Mouse (Mus musculus) urinary bladder, postnatal 10 days (tissue): ENCODE data around the gene Cops7b.

Experiments used
- DNase-seq: peaks from one replicate; pipeline ENCODE4 v3.0.0; 2022; ENCODE audit warnings: low spot score

The Cops7b gene

DNA sequence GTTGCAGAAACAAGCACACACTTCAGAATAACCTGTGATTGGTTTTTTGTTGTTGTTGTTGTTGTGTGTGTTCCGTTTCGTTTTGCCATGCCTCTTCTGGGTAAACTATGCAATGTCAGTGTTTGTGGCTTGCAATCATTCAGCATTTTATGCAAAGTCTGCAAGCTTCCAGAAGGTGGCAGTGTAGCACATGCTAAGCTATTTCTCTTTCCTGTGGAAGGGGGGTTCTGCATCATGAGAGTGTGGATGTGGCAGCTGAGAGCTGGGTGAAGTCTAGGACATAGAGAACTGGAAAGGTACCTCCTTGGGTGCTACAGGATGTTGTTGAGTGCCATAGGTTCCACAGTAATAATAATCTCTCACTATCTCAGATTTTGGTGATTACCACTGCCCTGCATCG, 15.8 kb downstream of the Cops7b start:
- no peak for DNase-seq

DNA sequence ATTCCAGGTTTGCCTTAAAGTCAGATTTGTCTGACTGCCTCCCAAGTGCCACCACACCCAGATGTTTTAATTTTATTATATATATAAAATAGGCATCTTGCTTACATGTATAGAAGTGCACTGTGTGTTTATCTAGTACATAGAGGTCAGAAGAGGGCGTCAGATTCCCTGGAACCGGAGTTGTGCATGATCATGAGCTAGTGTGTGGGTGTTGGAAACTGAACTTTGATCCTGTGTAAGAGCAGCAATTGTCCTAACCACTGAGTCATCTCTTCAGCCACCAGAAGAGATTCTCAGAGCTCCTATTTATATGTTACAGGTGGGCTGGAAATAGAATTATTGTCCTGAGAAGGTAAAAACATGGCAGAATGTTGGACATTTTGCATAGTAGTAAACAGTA, 17.4 kb downstream of the Cops7b start:
- DNase-seq, result no peak

DNA sequence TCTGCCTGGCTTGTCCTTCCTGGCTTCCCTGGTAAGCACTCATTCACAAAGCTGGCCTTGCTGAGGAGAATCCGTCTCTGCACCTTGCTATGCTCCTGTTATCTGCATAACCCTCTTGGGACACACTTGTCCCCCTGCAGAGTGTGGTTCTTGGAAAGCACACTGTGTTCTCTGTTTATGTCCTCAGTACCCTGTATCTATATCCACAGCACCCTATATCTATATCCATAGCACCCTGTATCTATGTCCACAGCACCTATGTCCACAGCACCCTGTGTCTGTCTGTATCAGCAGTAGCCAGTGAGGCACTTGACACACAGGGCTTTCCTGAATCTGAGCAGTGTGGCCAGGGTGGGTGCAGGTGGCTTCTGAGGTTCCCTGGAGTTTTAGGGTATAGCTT, 28.2 kb downstream of the Cops7b start:
- no peak for DNase-seq

DNA sequence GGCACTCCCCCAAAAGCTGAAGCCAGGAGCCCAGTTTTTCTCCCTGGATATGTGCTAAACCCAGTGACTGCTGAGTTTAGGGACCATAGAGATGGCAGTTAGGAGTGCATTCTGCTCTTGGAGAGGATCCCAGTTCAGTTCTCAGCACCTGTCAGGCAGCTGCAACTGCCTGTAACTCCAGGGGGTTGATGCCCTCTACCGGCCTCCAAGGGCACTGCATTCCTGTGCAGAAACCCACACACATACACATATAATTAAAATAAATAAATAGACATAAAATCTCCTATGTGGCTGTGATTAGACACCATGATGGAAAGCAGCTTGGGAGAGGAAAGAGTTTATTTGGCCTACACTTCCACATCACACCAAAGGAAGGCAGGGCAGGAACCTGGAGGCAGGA, 29.4 kb downstream of the Cops7b start:
- no peak for DNase-seq

DNA sequence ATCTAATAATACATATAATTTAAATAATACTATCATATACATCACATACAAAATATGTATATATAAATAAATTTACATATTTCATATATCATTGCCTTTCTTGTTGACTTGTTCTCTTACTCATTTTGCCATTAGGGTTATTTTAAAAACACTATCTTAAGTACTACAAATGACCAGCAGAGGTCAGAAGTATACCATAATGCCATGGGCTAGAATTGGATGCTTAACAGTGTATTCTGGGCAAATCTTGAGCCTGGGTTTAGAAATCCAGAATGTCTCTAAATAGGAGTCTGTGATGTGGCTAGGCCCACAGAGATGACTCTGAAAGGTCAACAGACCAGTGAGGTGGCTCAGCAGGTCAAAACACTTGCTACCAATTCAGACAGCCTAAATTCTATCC, 31.6 kb downstream of the Cops7b start:
- no peak for DNase-seq

DNA sequence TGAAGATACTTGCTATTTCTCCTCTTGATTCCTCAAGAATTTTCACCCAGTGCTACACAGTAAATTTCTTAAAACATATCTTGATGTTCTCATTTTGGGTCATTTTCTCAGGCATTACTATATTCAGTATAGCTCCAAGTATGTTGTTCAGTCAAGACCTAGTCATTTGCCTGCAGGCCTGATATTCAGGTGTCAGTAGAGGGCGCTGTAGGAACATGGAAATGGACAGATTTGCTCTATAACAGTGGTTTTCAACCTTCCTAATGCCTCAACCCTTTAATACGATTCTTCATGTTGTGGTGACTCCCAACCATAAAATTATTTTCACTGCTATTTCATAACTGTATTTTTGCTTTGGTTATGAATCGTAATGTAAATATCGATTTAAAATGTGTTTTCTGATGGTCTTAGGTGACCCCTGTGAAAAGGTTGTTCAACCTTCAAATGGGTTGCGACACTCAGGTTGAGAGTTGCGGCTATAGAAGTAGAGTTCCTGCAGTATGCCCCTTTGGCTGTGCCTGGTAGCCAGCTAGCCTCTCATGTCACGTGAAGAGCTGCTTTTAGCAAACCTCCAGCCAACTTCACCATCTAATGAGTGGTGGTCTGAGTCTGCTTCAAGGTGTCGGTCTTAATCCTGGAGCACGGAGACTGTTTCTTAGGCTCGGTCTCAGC, 35.9 kb downstream of the Cops7b start:
- DNase-seq, result no peak

DNA sequence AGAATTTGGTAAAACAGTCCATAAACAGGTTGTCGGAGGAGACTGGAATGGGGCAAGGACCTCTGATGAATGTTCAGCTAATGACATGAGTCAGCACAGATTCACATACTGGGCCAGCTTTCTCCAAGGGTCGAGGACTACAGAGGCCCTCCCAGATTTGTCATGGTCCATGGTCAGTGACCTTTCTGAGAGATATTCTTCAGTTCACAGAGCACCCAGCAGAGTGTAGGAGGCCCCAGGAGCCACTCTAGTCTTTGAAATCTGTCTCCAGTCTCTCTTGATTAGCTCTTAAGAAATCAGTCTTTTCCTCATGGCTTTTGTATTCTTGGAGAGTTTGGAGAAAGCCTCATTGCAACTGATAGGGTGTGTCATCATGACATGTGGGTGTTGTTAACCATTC, 39.6 kb downstream of the Cops7b start:
- DNase-seq, result no peak

DNA sequence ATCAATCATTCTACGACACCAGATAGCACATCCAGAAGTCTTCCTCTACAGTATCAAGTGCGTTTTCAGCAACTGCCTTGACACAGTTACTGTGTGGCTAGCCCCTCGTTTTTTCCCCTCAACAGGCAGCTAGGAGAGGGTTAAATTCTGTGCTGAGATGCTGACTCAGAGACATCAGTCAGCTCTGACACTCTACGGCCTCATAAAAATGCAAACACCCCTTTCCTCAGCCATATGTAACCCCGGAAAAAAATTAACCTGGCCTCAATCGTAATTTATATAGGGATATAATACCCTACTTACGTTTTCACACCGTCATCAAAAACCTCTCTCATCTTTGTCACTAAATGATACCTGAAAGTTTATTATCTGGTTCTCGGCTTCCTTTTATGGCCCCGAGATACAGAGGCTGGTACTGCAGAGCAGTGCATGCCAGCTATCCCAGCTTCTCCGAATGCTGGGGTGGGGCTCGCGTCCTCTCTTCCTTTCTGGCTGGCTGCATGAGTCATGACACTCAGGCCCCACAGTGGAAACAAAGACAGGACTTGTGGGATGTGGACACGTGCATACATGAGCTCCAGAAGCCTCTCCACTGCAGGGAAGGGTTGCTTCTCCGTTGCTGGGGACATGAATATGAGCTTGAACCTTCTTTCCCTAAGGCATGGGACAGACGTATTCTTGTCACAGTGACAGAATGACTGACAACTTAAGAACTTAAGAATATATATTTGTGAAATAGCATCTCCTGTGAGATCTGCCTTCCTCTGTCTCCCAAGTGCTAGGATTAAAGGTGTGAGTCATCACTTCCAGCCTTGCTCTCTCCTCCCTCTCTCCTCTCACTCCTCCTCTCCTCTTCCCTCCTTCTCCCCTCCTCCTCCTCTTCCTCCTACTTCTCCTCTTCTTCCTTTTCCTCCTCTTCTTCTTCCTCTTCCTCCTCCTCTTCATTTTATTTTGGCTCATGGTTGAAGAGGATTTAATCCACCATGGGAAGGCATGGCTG, 40.6 kb downstream of the Cops7b start:
- DNase-seq, result no peak

DNA sequence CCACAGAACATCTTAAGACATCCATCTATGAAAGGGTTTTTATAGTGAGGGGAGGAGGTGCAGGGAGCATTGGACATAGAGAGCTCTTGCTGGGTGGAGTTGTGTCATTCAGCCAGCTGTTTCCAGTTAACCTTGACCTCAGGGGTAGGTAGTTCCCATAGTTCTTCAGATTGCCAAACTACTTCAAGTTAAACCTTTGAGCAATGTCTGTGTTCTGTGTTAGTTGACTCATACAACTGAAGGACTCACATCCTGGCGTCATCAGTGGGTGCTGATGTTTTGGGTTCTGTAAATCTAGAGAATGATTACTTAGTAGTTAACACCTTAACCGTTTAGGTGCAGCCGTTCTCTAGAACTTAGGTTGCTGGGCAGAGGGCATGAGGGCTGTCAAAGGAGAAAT, 45.6 kb downstream of the Cops7b start:
- DNase-seq, result no peak

DNA sequence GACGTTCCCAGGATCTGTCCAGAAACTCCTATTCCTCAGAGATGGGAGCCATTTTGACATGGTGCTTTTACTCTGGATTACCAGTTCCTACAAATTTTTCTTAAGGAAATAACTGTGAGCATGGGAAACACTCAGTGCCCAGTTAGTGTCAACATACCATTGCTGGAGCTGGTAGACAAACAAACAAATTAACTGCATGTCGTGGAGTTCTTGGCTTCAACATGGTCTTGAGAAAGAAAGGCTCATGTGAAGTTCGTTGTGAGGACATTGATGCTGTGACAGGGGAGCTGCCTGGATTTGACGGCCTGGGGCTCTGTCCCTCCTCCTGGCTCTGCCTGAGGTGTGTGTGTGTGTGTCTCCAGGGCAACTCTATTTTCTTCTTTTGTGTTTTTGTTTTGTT, 47.2 kb downstream of the Cops7b start:
- no peak for DNase-seq

DNA sequence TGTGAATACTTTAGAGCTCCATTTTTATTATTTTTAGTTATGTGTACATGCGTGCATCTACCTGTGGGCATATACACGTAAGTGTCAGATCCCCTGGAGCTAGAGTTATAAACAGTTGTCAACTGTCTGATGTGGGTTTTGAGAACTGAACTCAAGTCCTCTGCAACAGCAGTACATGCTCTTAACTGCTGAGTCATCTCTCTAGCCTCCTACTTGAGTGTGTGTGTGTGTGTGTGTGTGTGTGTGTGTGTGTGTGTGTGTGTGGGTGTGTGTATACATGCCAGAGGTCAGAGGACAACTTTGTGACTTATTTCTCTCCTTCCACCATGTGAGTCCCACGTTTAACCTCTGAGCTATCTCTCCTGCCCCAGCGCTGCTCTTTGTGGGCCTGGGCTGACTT, 47.8 kb downstream of the Cops7b start:
- no peak for DNase-seq

DNA sequence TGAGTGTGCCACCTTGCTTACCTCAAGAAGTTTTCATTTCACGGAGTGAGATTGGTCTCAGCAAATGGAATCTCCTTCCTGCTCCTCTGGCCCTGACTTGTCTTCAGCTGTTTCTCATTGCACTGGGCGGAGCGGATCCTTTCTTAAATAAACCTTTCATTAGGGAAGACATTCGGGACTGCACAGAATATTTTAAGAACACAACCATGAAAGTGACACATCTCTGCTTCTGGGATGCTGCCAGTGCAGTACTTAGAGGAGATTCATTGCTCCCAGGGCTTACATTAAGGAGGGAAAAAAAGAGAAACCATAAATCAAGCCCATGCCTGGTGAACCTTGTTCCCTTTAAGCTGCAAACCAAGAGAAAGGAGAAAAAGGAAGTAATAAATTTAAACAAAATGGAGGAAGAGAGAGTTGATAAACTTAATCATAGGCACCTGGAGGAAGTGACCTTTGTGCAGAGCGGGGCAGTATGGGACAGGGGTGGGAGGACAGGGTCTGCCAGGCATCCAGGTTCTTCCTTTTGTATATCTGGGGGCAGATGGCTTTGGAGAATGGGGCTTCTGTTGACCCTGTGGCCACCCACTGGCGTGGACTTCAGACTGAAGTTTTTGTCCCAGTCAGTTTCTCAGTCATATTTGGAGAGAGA, 50.2 kb downstream of the Cops7b start:
- no peak for DNase-seq

DNA sequence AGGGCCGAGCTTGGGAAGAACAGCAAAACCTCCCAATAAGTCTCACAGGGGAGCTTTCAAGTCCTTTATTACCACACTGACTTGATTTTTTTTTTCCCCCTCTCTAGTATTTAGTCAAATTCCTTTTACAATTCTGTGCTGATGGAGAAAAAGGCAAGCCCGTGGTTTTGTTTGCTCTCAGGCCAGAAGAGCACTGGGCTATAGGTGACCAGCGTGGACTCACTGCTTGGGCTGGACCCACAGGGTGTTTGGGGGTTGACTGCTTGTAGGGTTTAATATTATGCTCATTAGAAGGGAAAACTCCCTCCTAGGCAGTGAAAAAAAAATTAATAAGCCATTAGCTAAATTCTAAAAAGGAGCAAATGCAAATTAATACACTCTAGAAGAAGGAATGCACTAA, 50.7 kb downstream of the Cops7b start:
- DNase-seq, result no peak

DNA sequence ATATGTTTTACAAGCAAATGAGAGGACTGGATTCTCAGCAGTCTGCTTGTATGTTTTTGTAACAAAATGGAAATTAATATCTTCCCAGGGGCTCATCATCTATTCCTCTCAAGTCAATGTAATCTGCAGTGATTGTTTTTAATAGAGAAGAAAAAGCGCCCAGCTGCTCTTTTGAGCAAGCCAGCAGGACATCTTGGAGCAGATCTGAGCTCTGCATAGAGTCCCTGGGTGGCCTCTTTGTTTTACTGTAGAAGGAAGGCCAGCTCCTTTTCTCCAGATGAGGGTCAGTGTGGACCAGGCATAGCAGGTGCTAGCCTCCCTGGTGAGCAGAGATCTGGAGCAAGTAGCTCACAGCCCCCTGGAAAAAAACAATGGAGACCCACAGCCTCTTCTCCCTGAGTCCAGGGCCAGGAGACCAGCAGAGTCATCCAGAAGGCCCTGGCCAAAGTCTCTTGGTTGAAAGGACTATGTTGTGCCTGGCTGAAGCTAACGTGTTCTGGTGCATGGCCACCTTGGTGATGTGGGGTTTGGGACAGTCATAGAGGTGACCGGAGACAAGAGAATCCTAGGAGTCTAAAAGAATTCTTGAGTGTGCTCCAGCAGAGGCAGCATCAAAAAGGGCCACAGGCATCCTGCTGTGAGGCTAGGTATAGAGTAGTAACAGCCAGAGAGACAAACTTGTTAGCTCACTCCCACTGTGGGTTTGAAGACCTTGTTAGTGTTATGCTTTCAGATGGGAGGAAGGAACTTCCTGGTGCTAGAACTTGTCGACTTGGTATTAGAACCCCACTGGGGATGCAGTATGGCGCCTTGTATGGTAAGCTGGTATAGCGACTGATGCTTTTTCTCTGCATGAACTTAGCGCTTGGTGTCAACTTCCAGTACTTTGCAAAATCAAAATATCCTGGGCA, 51.4 kb downstream of the Cops7b start:
- no peak for DNase-seq

DNA sequence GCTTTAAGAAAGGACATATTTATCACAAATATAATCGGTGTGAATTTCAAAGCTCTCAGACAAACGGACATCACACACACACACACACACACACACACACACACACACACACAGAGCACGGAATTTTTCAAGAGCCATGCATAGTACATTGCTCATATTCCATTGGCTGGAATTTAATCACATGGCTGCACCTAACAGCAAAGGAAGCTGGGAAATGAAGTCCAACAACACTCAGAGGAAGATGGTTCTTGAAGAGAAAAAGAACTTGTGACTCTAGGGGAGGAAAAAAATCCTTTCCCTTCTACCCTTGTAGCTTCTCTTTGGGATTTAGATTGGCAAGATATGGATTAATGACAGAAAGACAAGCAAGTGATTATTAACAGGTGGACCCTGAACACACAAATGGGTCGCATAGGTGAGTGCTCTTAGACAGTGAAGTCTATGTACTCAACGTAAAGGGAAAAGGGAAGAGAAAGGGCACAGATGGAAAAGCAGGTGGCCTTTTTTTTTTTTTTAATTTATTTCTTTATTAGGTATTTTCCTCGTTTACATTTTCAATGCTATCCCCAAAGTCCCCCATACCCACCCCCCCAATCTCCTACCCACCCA, 52.2 kb downstream of the Cops7b start:
- no peak for DNase-seq

DNA sequence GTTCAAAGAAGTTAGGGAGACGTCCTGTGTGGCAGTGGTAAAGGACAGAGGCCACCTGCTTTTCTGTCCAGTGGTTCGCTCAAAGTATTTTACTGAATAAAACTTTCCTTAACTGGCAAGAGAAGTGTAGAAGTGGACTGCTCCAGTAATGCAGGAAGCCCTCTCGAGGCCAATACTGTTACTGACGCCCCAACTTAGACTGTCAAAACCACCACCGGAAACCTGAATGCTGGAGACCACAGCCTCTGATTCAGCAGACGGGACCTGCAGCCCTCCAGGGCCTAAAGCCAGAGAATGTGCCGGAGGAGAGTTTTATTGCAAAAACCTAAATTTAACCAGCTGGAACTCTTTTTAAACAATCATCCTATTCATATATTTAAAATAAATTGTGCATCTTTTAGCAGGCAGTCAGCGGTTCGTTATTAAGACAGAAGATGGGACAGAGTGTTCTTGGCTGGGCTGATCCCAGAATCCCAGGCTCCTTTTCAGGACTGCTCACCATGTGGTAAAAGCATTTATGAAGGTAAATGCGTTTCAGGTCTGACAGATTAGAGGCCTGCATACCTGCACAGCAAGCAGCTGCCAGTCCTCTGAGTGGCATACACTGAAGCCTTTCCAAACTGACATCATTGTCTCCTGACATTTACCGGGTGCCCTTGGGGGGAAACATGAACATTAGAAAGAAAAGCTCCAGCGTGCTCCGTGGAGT, 60.6 kb downstream of the Cops7b start:
- no peak for DNase-seq

DNA sequence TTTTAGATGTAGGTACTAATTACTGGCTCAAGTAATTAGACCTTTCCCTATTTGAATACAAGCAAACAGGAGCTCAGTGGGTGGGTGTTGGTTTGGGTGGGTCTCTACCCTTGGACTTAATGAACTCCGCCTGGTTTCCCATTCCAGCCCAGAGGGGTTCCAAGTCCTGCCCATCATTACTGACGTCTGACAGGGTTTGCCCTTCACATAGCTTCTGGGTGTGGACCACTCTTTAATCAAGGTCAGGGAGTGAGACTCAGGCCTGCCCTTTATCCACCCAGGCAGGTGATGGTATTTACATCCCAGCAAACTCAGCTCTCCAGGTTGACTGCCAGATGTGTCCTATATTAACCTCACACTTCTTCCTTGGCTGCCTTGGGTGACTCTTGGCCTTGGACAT, 64.8 kb downstream of the Cops7b start:
- DNase-seq, result no peak

DNA sequence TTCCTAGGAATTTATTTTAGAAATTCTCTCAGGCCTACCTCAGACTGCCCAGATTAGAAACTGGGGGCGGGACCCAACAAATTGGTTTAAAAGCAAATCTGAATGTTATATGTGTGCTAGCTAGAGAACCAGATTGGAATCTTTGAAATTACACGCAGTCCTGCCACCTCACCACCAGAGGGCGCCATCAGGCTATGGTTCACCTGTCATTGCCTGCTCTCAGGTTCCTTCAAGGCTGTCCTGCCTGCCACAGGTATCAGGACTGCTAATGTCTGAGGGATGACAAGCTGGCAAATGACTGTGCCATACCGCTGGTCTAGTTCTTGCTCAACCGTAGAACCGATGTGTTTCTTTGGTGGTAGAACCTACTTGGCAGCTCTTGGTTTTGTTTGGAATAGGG, 67.6 kb downstream of the Cops7b start:
- DNase-seq, result no peak

DNA sequence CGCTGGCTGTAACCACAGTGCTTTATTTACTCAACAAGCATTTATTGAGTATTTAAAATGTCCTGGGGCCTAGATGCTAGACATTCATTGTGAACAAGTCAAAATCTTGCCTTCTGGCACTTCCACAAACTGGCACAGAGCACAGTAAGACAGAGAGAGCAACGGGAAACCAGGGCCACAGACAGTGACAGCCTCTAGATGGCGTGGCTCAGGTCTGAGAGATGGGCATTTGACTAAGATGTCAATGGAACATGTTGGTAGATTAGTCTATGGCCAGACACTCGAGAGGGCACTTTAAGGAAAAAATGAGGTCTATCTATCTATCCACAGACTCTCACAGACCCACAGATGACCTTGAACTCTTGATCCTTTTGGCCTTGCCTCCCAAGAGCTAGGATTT, 70.0 kb downstream of the Cops7b start:
- no peak for DNase-seq

DNA sequence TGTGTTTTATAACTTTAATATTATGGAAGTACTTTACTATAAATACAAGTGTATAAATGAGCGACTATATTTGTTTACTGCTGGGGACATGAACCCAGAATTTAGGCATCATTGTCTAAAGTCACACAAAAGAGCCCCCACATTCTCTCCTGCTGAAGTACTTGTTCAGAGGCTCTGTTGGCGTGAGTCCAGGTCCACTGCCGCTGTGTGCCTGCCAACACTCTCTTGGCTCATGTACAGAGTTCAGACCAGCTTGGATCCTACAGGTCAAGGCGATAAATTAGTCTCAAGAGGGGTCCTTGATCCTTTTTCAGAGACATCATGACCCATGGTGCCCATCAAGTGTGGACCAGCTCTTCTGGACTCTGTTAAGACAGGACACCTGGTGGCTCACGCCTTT, 74.4 kb downstream of the Cops7b start:
- DNase-seq, result no peak
